Mouse (Mus musculus) telencephalon, adult 2 months (tissue): ENCODE measurements at regions not wholly inside any gene's neighbourhood (a gene's known extent, or its start where the extent isn't known, plus 50 kb on each side); places are given as distances from the start of the nearest gene placed in this dataset.

Source experiments
- DNase-seq: peaks from one replicate; pipeline ENCODE4 v3.0.0-alpha.2; 2011; ENCODE audit warnings: low read depth, low spot score

GRCm38 (mm10) chr5:116914876-116915275 is 201.0 kb downstream of the Suds3 start:
- no peak for DNase-seq

GRCm38 (mm10) chr5:116900846-116901245 is 215.1 kb downstream of the Suds3 start:
- no peak for DNase-seq

- no peak for DNase-seq
These were observed 218.5 kb downstream of the Suds3 start for GRCm38 (mm10) chr5:116897391-116897790.

GRCm38 (mm10) chr5:116895036-116895783 is 220.7 kb downstream of the Suds3 start:
- DNase-seq = peak; percentile 81

- DNase-seq = no peak
These were observed 221.3 kb downstream of the Suds3 start for GRCm38 (mm10) chr5:116894575-116894974.

- no peak for DNase-seq
These were observed 223.0 kb downstream of the Suds3 start for GRCm38 (mm10) chr5:116892877-116893276.

- DNase-seq = no peak
These were observed 226.7 kb downstream of the Suds3 start for GRCm38 (mm10) chr5:116889224-116889623.

- DNase-seq = no peak
These were observed 229.5 kb downstream of the Suds3 start for GRCm38 (mm10) chr5:116886181-116887136.

GRCm38 (mm10) chr5:116879761-116880160 is 236.2 kb downstream of the Suds3 start:
- no peak for DNase-seq

GRCm38 (mm10) chr5:116874941-116875340 is 241.0 kb downstream of the Suds3 start:
- no peak for DNase-seq

GRCm38 (mm10) chr5:116868115-116868514 is 247.8 kb downstream of the Suds3 start:
- no peak for DNase-seq

GRCm38 (mm10) chr5:116864275-116864674 is 251.6 kb downstream of the Suds3 start:
- DNase-seq = no peak

- DNase-seq = no peak
These were observed 261.1 kb upstream of the Srrm4 start for GRCm38 (mm10) chr5:116852691-116853090.

- DNase-seq = no peak
These were observed 240.3 kb upstream of the Srrm4 start for GRCm38 (mm10) chr5:116831874-116832273.

GRCm38 (mm10) chr5:116829771-116830170 is 238.2 kb upstream of the Srrm4 start:
- no peak for DNase-seq

- no peak for DNase-seq
These were observed 231.6 kb upstream of the Srrm4 start for GRCm38 (mm10) chr5:116823260-116823659.

GRCm38 (mm10) chr5:116822141-116822540 is 230.5 kb upstream of the Srrm4 start:
- no peak for DNase-seq

- DNase-seq = no peak
These were observed 218.2 kb upstream of the Srrm4 start for GRCm38 (mm10) chr5:116809799-116810198.

GRCm38 (mm10) chr5:116809001-116809759 is 217.6 kb upstream of the Srrm4 start:
- no peak for DNase-seq

GRCm38 (mm10) chr5:116797460-116797859 is 205.8 kb upstream of the Srrm4 start:
- DNase-seq = no peak

GRCm38 (mm10) chr5:116795169-116795568 is 203.6 kb upstream of the Srrm4 start:
- DNase-seq = no peak

- no peak for DNase-seq
These were observed 198.8 kb upstream of the Srrm4 start for GRCm38 (mm10) chr5:116790419-116790818.
